Mouse (Mus musculus) embryonic facial prominence, embryonic 15.5 days (tissue): ENCODE data around the gene Kdm5b. TPM values are rescaled to one million over a fixed set of nuclear protein-coding genes. Genes with fewer than 3 reads are reported as not detected.
"Not testable (repeated sequence)": the region's sequence is repeated elsewhere in the genome, so short reads cannot be mapped to it uniquely, and the experiment has no call there.

Experiments used
- ATAC-seq: fragments of 200-750 bp; cut with Nextera tagmentation; 2 replicates; pipeline ENCODE4 v1.8.0; 2017; ENCODE audit warnings: low read depth, moderate TSS enrichment; ENCODE audit not compliant: insufficient number of reproducible peaks, low FRiP score, low TSS enrichment
- H3K27ac ChIP-seq: fragments of 300-500 bp; sonication (generic); replicated peaks from 2 replicates; pipeline ENCODE4 v1.5.1; 2015; ENCODE audit warnings: mild to moderate bottlenecking, inconsistent platforms
- H3K27me3 ChIP-seq: fragments of 300-500 bp; sonication (generic); 2 replicates; pipeline ENCODE4 v1.6.1; 2015; ENCODE audit warnings: inconsistent platforms
- H3K36me3 ChIP-seq: fragments of 300-500 bp; sonication (generic); 2 replicates; pipeline ENCODE4 v1.6.1; 2015; ENCODE audit warnings: mild to moderate bottlenecking, inconsistent platforms
- H3K4me1 ChIP-seq: fragments of 300-500 bp; sonication (generic); 2 replicates; pipeline ENCODE4 v1.6.1; 2015; ENCODE audit warnings: inconsistent platforms
- H3K4me2 ChIP-seq: fragments of 300-500 bp; sonication (generic); replicated peaks from 2 replicates; pipeline ENCODE4 v1.6.1; 2015; ENCODE audit warnings: mild to moderate bottlenecking, inconsistent platforms
- H3K4me3 ChIP-seq: fragments of 300-500 bp; sonication (generic); replicated peaks from 2 replicates; pipeline ENCODE4 v1.5.1; 2015; ENCODE audit warnings: mild to moderate bottlenecking, inconsistent platforms
- H3K9ac ChIP-seq: fragments of 300-500 bp; sonication (generic); 2 replicates; pipeline ENCODE4 v1.6.1; 2015; ENCODE audit warnings: inconsistent platforms
- H3K9me3 ChIP-seq: fragments of 300-500 bp; sonication (generic); replicated peaks from 2 replicates; pipeline ENCODE4 v1.6.1; 2016; ENCODE audit warnings: inconsistent platforms
- WGBS: fragments of 180-500 bp; shearing (Covaris S2); methylation state at CpG from one replicate; pipeline ENCODE4 v1.1.7; 2015; 5-methylcytosine and 5-hydroxymethylcytosine counted together
- polyA plus RNA-seq: library from polyadenylated mRNA; unstranded; fragments of >200 nt; fragmentation: Nextera tagmentation; extraction: Ambion mirVana; gene quantifications from 2 replicates; pipeline ENCODE4 v1.2.1, GENCODE M21; 2015

The Kdm5b gene
- polyA plus RNA-seq, result 73.5 and 76.0 TPM in 2 replicates

GRCm38 (mm10) chr1:134559976-134560375 lies at the start of gene Kdm5b:
Gene Kdm5b (plus strand): TSS chr1:134560171.
- H3K4me1 ChIP-seq, result peaks cover 20% of the 10 kb centered on the region
- H3K9me3 ChIP-seq, result no peaks in the 10 kb centered on the region
- H3K36me3 ChIP-seq, result no peaks in the 10 kb centered on the region
- H3K4me2 ChIP-seq, result peak within 1 kb of the TSS; percentile 56
- ATAC-seq, result peak; percentile 16; the same call in 1 of the 2 replicates
- peak within 1 kb of the TSS; percentile 97 for H3K27ac ChIP-seq
- H3K4me3 ChIP-seq, result peak within 1 kb of the TSS; percentile 82
- H3K27me3 ChIP-seq, result no peaks in the 10 kb centered on the region
- WGBS, result under 1% methylated on average over 34 of the region's 34 CpGs
- peak within 1 kb of the TSS; percentile 99 for H3K9ac ChIP-seq

DNA sequence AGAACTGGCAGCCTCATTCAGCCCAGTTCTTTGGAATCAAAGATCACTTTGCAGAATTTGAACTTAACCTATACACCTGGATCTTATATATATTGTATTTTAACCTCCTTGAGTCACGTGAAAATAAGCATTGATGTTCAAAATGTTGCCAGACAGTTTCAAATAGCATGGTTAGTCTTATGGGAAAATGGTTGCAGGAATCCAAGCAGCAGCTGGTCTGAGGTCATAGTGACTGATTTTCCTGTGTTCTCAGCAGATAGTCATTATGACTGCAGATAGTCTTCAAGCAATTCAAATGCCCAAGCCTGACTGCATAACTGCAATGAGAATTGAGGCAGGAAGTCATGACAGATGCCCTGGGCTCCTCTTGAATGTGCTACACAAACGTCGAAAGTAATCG lies 47.8 kb upstream of the Kdm5b start:
- 40% methylated on average over 4 of the region's 4 CpGs for WGBS
- peaks cover 29% of the 10 kb centered on the region for H3K4me1 ChIP-seq
- no peak overlapping the region for H3K4me2 ChIP-seq

DNA sequence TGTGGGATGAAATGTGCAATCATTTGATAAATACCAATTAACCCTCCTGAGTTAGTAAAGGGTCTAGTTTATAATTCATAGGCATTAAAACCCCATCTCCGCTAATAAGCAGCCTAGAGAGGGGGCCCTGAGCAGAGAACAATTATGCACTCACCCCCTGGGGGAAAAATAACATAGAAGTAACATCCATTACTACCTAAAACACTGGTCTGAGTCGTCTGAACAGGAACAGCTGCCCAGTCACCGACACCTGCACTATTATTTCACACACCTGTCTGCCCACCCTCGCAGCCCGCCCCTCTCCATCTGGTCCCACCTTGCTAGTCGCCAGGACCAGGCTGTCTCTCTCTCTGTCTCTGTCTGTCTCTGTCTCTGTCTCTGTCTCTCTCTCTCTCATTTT lies 47.4 kb upstream of the Kdm5b start:
- no peak overlapping the region for H3K9ac ChIP-seq
- no peaks in the 10 kb centered on the region for H3K9me3 ChIP-seq
- no peak for ATAC-seq
- 0 out of 2 replicates have a peak overlapping the region, but pooled peaks have one; percentile 79 for H3K4me2 ChIP-seq
- peaks cover 11% of the 10 kb centered on the region for H3K36me3 ChIP-seq
- 49% methylated on average over 6 of the region's 6 CpGs for WGBS
- no peak overlapping the region for H3K27ac ChIP-seq
- no peak overlapping the region for H3K4me3 ChIP-seq
- peaks cover 13% of the 10 kb centered on the region for H3K27me3 ChIP-seq
- peaks cover 29% of the 10 kb centered on the region for H3K4me1 ChIP-seq

More for the DNA sequence above, 47.8 kb upstream of the Kdm5b start:
- no peak overlapping the region for H3K9ac ChIP-seq
- no peaks in the 10 kb centered on the region for H3K9me3 ChIP-seq
- no peak for ATAC-seq
- H3K27me3 ChIP-seq, result peaks cover 13% of the 10 kb centered on the region
- H3K36me3 ChIP-seq, result peaks cover 15% of the 10 kb centered on the region
- H3K4me3 ChIP-seq, result no peak overlapping the region
- no peak overlapping the region for H3K27ac ChIP-seq

- Histone ChIP-seq H3K27ac (peak overlapping the region; percentile 58; the same call in 1 of the 2 replicates), H3K4me2 (peak overlapping the region; percentile 79), H3K27me3 (peaks cover 13% of the 10 kb centered on the region), H3K4me3 (peak overlapping the region; percentile 42), H3K9ac (0 out of 2 replicates have a peak overlapping the region, but pooled peaks have one; percentile 3), H3K4me1 (peaks cover 29% of the 10 kb centered on the region), H3K36me3 (peaks cover 4% of the 10 kb centered on the region), H3K9me3 (no peaks in the 10 kb centered on the region)
- WGBS, result under 1% methylated on average over 38 of the region's 38 CpGs
- peak; percentile 44; the same call in 1 of the 2 replicates for ATAC-seq
Measured at GRCm38 (mm10) chr1:134513312-134513860, 46.6 kb upstream of the Kdm5b start.

DNA sequence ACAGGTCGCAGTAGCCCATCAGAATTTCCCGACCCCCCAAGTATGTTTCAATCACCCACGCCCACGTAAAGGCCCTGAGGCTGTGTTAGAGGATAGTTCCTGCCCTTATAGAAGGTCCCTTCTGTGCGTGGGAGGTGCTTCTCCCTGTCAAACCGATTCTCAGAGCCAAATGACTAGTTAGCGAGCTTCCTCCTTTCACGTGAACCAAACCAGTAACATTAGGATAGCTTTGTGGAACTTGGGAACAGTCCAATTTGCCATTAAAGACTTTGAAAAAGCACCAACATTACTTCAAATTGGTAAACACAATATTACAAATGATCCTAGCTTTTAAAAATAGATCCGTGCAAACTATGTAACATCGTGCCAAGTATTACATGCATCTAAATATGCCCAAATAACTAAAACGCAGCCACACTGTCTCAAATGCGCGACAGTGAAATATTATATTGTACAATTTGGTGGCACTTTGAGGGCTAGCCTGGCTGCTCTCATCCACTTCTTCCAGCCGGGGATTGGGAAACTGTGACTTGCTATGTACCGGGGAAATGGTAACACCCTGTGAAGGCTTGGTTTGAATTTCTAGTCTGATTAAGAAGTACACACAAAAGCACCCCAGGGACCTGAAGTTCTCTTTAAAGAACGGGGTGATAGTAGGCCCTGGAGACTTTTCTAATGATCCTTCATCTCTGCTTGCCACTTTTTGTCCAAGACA lies 45.9 kb upstream of the Kdm5b start:
- Histone ChIP-seq H3K4me1 (peaks cover 29% of the 10 kb centered on the region), H3K27ac (no peak overlapping the region), H3K9ac (no peak overlapping the region), H3K27me3 (peaks cover 13% of the 10 kb centered on the region), H3K36me3 (0 out of 2 replicates have a peak, but pooled peaks cover 3% of the 10 kb centered on the region), H3K4me2 (peak overlapping the region; percentile 79), H3K9me3 (no peaks in the 10 kb centered on the region), H3K4me3 (peak overlapping the region; percentile 42)
- ATAC-seq, result no peak
- WGBS, result 29% methylated on average over 16 of the region's 16 CpGs

DNA sequence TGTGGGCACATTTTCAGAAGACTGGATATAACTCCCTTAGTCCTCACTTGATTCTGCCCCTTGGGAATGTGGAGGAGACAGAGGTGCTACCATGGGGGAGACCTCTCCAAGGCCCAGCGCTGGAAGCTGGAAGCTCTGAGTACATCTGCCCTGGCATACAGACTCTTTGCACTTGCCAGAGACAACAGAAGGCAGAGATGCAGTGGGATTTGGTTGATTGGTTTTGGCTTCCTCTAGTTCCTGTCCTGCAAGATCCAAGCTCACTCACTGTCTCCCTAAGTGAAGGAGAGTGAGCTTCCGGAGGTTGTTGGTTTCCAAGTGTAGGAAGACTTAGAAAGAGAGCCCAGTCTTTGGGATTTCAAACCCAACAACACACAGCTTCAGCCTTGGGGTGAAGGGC lies 44.1 kb upstream of the Kdm5b start:
- peak overlapping the region; percentile 72 for H3K27ac ChIP-seq
- no peaks in the 10 kb centered on the region for H3K36me3 ChIP-seq
- H3K4me2 ChIP-seq, result no peak overlapping the region
- H3K4me3 ChIP-seq, result no peak overlapping the region
- peaks cover 29% of the 10 kb centered on the region for H3K4me1 ChIP-seq
- H3K9ac ChIP-seq, result no peak overlapping the region
- peaks cover 13% of the 10 kb centered on the region for H3K27me3 ChIP-seq
- no peak for ATAC-seq
- WGBS, result 59% methylated on average over 2 of the region's 2 CpGs
- H3K9me3 ChIP-seq, result no peaks in the 10 kb centered on the region

DNA sequence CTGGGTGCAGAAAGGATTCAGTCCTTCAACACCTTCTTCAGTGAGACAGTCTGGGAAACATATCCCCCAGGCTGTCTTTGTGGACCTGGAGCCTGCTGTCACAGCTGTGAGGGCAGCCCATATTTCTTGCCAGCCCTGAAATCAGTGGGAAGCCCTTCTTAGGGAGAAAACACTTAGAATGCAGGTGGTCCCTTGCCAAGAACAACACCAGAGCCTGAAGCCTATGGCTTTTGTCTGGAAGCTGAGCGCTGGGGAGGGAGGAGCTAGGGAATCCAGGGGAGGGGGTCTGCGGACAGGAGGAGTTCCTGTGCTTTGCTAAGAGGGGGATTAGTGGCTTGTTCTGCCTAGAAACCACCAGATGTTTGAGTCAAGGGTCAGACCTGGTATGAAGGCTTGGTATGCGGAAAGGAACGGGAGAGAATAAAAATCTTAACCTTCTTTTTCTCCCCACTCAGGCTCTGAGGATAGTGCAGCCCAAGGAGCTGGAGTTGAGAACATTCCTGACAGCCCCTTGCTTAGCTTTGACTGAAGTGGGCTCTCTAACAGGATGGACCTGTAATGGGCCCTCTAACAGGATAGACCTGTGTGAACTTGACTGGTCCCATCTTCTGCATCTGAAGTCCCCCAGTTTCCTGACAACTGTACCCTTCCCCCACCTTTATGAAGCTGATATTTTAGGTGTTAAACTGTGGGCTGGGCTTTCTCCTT lies 43.3 kb upstream of the Kdm5b start:
- no peaks in the 10 kb centered on the region for H3K9me3 ChIP-seq
- H3K4me2 ChIP-seq, result no peak overlapping the region
- 12% methylated on average over 4 of the region's 4 CpGs for WGBS
- H3K4me3 ChIP-seq, result no peak overlapping the region
- no peak overlapping the region for H3K9ac ChIP-seq
- H3K36me3 ChIP-seq, result no peaks in the 10 kb centered on the region
- peaks cover 11% of the 10 kb centered on the region for H3K27me3 ChIP-seq
- peaks cover 29% of the 10 kb centered on the region for H3K4me1 ChIP-seq
- peak overlapping the region; percentile 72 for H3K27ac ChIP-seq
- peak; percentile 65 for ATAC-seq

GRCm38 (mm10) chr1:134517841-134518240 lies 42.1 kb upstream of the Kdm5b start:
- peaks cover 29% of the 10 kb centered on the region for H3K4me1 ChIP-seq
- not testable (repeated sequence) for H3K4me2 ChIP-seq, ATAC-seq, H3K9ac ChIP-seq, H3K4me3 ChIP-seq, H3K9me3 ChIP-seq, H3K27me3 ChIP-seq, H3K27ac ChIP-seq, H3K36me3 ChIP-seq
- 94% methylated on average over 14 of the region's 14 CpGs for WGBS

DNA sequence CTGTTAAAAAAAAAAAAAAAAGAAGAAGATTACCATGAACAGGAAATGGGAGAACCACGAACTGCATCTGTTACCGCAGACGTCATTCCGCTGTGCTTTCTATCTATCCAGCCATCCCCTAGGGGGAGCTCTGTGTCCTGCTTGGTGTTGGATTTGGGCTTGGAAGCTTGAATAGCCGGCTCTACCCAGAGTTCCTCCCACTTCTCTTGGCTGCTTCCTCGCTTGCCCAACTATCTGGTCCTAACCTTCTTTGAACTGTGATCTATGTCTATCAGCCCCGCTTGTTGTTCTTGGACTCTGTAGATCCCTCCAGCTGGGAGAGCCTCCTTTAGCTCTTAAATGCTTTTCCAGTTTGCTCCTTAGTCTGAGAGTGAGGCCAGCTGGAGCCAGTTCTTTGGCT lies 41.3 kb upstream of the Kdm5b start:
- 10% methylated on average over 7 of the region's 7 CpGs for WGBS
- Histone ChIP-seq H3K4me2 (no peak overlapping the region), H3K4me3 (no peak overlapping the region), H3K36me3 (no peaks in the 10 kb centered on the region), H3K9ac (no peak overlapping the region), H3K9me3 (no peaks in the 10 kb centered on the region), H3K27ac (no peak overlapping the region), H3K27me3 (no peaks in the 10 kb centered on the region), H3K4me1 (peaks cover 21% of the 10 kb centered on the region)
- ATAC-seq, result peak; percentile 68; the same call in 1 of the 2 replicates

DNA sequence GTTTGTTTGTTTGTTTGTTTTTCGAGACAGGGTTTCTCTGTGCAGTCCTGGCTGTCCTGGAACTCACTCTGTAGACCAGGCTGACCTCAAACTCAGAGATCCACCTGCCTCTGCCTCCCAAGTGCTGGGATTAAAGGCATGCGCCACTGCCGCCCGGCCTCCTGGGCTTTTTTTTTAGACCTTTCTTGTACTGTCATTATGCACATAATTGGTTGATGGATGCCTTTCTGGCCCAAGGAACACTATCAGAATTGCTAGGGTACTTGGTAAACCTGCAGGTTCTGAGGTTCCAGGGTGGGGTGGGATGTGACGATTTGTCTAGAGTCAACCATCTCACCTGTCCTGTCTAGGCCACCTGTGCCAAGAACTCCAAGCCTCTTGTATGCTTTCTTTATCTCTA lies 40.8 kb upstream of the Kdm5b start:
- H3K4me2 ChIP-seq, H3K27me3 ChIP-seq: not testable (repeated sequence)
- WGBS, result 88% methylated on average over 5 of the region's 5 CpGs

DNA sequence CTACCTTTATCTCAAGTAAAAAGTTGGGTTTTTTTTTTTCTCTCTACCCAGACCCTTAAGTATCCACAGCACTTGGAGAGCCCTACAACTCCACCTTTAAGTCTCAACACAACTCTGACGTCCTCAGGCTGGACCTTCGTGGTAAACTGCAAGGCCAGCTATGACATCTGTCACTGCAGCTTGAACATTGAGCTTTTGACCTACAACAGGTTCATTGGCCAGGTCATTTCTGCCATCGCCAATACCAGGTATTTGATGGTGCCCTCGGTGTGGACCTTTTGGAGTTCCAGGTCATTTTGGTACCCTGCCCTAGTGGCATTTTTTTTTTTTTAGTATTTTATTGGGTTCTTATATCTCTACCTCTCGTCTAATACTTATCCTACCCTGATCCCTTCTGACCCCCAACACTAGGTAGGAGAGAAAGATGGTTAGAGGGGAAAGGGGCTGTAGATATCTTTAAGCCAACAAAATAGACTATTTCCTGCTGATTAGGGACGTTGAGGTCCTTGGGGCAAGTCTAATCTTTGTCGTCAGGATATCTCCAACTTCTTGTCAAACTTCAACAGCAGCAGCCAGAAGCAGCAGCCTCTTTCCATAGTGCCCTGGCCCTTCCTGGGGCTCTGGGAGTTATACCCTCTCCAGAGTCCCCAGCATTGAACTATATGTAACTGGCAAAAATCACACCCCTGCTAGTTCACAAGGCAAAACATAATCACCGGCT lies 39.8 kb upstream of the Kdm5b start:
- no peak for ATAC-seq
- no peaks in the 10 kb centered on the region for H3K9me3 ChIP-seq
- H3K9ac ChIP-seq, result no peak overlapping the region
- H3K36me3 ChIP-seq, result no peaks in the 10 kb centered on the region
- H3K4me1 ChIP-seq, result peaks cover 14% of the 10 kb centered on the region
- H3K4me3 ChIP-seq, result no peak overlapping the region
- H3K27me3 ChIP-seq, result no peaks in the 10 kb centered on the region
- 76% methylated on average over 8 of the region's 8 CpGs for WGBS
- H3K27ac ChIP-seq, result no peak overlapping the region
- H3K4me2 ChIP-seq, result no peak overlapping the region

More for the DNA sequence above, 40.8 kb upstream of the Kdm5b start:
- not testable (repeated sequence) for H3K36me3 ChIP-seq, H3K4me3 ChIP-seq, ATAC-seq, H3K27ac ChIP-seq, H3K9ac ChIP-seq, H3K9me3 ChIP-seq
- H3K4me1 ChIP-seq, result peaks cover 15% of the 10 kb centered on the region
